Mouse (Mus musculus): Measurements from ENCODE around the gene Cdh6.

DNA sequence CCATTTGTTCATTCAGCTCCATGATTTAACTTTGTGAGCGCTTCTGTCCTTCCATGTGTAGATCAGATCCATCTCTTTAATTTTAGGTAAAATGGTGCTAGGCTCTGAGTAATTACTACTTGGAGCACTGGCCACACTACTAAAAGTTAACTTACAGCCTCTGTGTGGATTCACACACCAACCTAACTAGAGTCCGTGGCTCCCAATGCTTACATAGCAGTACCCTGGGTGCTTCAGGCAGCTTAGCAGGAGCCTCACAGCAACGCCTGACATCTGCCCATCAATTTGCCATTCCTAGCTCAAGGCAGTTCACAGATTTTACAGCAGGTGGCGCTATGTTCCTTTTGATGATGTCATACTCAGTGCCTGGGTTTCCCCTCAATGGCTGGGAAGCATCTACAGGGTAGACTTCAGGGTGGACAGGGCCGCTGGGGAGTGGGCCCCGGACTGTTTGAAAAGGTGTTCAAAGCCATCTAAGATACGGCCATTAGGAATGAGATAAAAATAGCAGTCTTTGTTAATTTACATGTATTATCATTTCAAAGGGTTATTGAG lies 84.9 kb downstream of the Cdh6 start:
- TF ChIP-seq POLR2A (IDR thresholded peaks at IDR 0.05; ENCODE audit: control insufficient read depth, extremely low read depth, insufficient read depth, low read length, poor library complexity), result no peak
- no peak for TF ChIP-seq CTCF (IDR thresholded peaks at IDR 0.05; ENCODE audit: borderline replicate concordance, control insufficient read depth, extremely low read depth, insufficient read depth, low read length, poor library complexity)
